Comparison of ENCODE assay signal across 24 mouse cellular contexts in the genomic region with DNA sequence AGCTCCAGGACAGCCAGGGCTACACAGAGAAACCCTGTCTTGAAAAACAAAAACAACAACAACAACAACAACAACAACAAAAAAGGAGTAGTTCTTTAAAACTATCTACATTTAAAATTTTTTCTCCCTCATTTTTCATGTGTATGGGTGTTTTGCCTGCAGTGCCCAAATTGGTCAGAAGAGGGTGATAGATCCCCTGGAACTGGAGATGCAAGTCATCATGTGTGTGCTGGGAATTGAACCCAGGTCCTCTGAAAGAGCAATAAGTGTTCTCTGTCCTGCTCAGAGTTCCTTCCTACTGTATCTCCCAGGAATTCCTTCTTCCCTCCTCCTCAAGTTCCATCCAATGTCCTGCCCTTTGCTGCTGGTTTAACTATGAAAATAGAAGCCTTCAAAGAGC. TPM values are rescaled to one million over a fixed set of nuclear protein-coding genes. Genes with fewer than 3 reads are reported as not detected.
DNase-seq lines count a peak whose midpoint lies in the region; ATAC-seq and TF ChIP-seq lines count a peak whose summit lies in the region.
"Had no signal": no experiment of that assay in that cellular context is flagged by ENCODE, and none has a peak within 500 bp of the region (broad histone marks: within the 10 kb centered on the region; RNA-seq: fewer than 3 reads in every experiment).

No protein-coding gene starts in this region.

- H3K9me3 ChIP-seq in hindbrain, postnatal 0 days (ENCODE audit: low read length) = no peaks in the 10 kb centered on the region
- no peaks in the 10 kb centered on the region for H3K9me3 ChIP-seq in hindbrain, embryonic 14.5 days (ENCODE audit: control insufficient read depth, low read length)
- no peaks in the 10 kb centered on the region for H3K9me3 ChIP-seq in midbrain, embryonic 11.5 days (ENCODE audit: control insufficient read depth, low read length)
- no peaks in the 10 kb centered on the region; the same call in 1 of the 2 replicates for H3K9me3 ChIP-seq in midbrain, embryonic 16.5 days (replicated peaks; ENCODE audit: control insufficient read depth, low read length, poor library complexity, severe bottlenecking)
- H3K9me3 ChIP-seq: embryonic facial prominence, embryonic 13.5 days; forebrain, embryonic 13.5 days; heart, embryonic 15.5 days; hindbrain, embryonic 13.5 days had no signal

- H3K9ac ChIP-seq in hindbrain, postnatal 0 days (replicated peaks; ENCODE audit: low read length) = no peak overlapping the region
- no peak overlapping the region for H3K9ac ChIP-seq in hindbrain, embryonic 14.5 days
- H3K9ac ChIP-seq in midbrain, embryonic 11.5 days (ENCODE audit: low read length) = no peak overlapping the region
- no peak overlapping the region for H3K9ac ChIP-seq in midbrain, embryonic 16.5 days (ENCODE audit: low read depth, low read length)
- H3K9ac ChIP-seq: embryonic facial prominence, embryonic 13.5 days; forebrain, embryonic 13.5 days; forebrain, postnatal 0 days; heart, embryonic 15.5 days; hindbrain, embryonic 13.5 days had no signal

- DNase-seq in hindbrain, postnatal 0 days (ENCODE audit: low spot score) = no peak
- DNase-seq in hindbrain, embryonic 14.5 days (ENCODE audit: low spot score) = no peak
- DNase-seq in midbrain, embryonic 11.5 days (ENCODE audit: low spot score, missing footprints) = peak; percentile 59
- DNase-seq in R1 (ENCODE audit: low read depth, low spot score) = peak; percentile 35
- DNase-seq in cerebellum, postnatal 25 days = no peak
- no peak for DNase-seq in urinary bladder, adult 2 months (ENCODE audit: low spot score)
- DNase-seq: adrenal gland, postnatal 10 days; cerebellum, adult 11 months; cerebellum, adult 8-10 months; cerebellum, postnatal 14 days; forebrain, postnatal 0 days; gastrocnemius, postnatal 36 days; heart, postnatal 14 days had no signal

- TF ChIP-seq CTCF in hindbrain, postnatal 0 days (IDR thresholded peaks at IDR 0.05; ENCODE audit: low read depth) = peak; percentile 15; the same call in 1 of the 2 replicates

- no peaks in the 10 kb centered on the region for H3K36me3 ChIP-seq in hindbrain, postnatal 0 days (ENCODE audit: insufficient read depth, low read length)
- H3K36me3 ChIP-seq in hindbrain, embryonic 14.5 days (replicated peaks; ENCODE audit: control insufficient read depth, insufficient read depth) = no peaks in the 10 kb centered on the region
- H3K36me3 ChIP-seq in midbrain, embryonic 11.5 days (ENCODE audit: control insufficient read depth, insufficient read depth, low read length) = no peaks in the 10 kb centered on the region
- no peaks in the 10 kb centered on the region for H3K36me3 ChIP-seq in midbrain, embryonic 16.5 days (ENCODE audit: control insufficient read depth, insufficient read depth, low read length)
- H3K36me3 ChIP-seq: embryonic facial prominence, embryonic 13.5 days; G1E; heart, embryonic 15.5 days; hindbrain, embryonic 13.5 days had no signal

- no peak for ATAC-seq in hindbrain, postnatal 0 days
- ATAC-seq in hindbrain, embryonic 14.5 days (ENCODE audit: low FRiP score) = no peak
- ATAC-seq in midbrain, embryonic 11.5 days (ENCODE audit: low FRiP score) = no peak
- ATAC-seq in midbrain, embryonic 16.5 days = no peak
- ATAC-seq: forebrain, embryonic 13.5 days; forebrain, postnatal 0 days; intestine, embryonic 16.5 days had no signal

- no peaks in the 10 kb centered on the region for H3K4me1 ChIP-seq in hindbrain, postnatal 0 days (ENCODE audit: insufficient read depth, low read length)
- no peaks in the 10 kb centered on the region for H3K4me1 ChIP-seq in hindbrain, embryonic 14.5 days (replicated peaks; ENCODE audit: control insufficient read depth, insufficient read depth, low read length)
- H3K4me1 ChIP-seq in midbrain, embryonic 11.5 days (ENCODE audit: control insufficient read depth, insufficient read depth, low read length) = no peaks in the 10 kb centered on the region
- H3K4me1 ChIP-seq in midbrain, embryonic 16.5 days (ENCODE audit: control insufficient read depth, insufficient read depth, low read length) = no peaks in the 10 kb centered on the region
- H3K4me1 ChIP-seq: embryonic facial prominence, embryonic 13.5 days; forebrain, embryonic 13.5 days; hindbrain, embryonic 13.5 days had no signal

- H3K27me3 ChIP-seq in hindbrain, postnatal 0 days (ENCODE audit: insufficient read depth, low read length) = no peaks in the 10 kb centered on the region
- no peaks in the 10 kb centered on the region for H3K27me3 ChIP-seq in hindbrain, embryonic 14.5 days (ENCODE audit: control insufficient read depth, insufficient read depth, low read length)
- H3K27me3 ChIP-seq in midbrain, embryonic 11.5 days (ENCODE audit: control insufficient read depth, insufficient read depth, low read length) = no peaks in the 10 kb centered on the region
- H3K27me3 ChIP-seq in midbrain, embryonic 16.5 days (ENCODE audit: control insufficient read depth, insufficient read depth, low read depth, low read length) = no peaks in the 10 kb centered on the region
- H3K27me3 ChIP-seq: embryonic facial prominence, embryonic 13.5 days; forebrain, embryonic 13.5 days; heart, embryonic 15.5 days had no signal

- H3K4me2 ChIP-seq in hindbrain, postnatal 0 days (ENCODE audit: low read depth, low read length) = no peak overlapping the region
- no peak overlapping the region for H3K4me2 ChIP-seq in hindbrain, embryonic 14.5 days (replicated peaks)
- H3K4me2 ChIP-seq in midbrain, embryonic 11.5 days = no peak overlapping the region
- no peak overlapping the region for H3K4me2 ChIP-seq in midbrain, embryonic 16.5 days (ENCODE audit: low read length)
- H3K4me2 ChIP-seq: embryonic facial prominence, embryonic 13.5 days; forebrain, embryonic 13.5 days; heart, embryonic 11.5 days; heart, embryonic 15.5 days; hindbrain, embryonic 13.5 days had no signal

- H3K27ac ChIP-seq in hindbrain, postnatal 0 days = no peak overlapping the region
- H3K27ac ChIP-seq in hindbrain, embryonic 14.5 days = no peak overlapping the region
- H3K27ac ChIP-seq in midbrain, embryonic 11.5 days (ENCODE audit: low read depth, low read length) = no peak overlapping the region
- no peak overlapping the region for H3K27ac ChIP-seq in midbrain, embryonic 16.5 days (ENCODE audit: low read length)
- H3K27ac ChIP-seq: embryonic facial prominence, embryonic 13.5 days; forebrain, embryonic 13.5 days; heart, embryonic 15.5 days; hindbrain, embryonic 13.5 days had no signal

- H3K4me3 ChIP-seq in hindbrain, postnatal 0 days (ENCODE audit: low read length) = no peak overlapping the region
- no peak overlapping the region for H3K4me3 ChIP-seq in hindbrain, embryonic 14.5 days (replicated peaks; ENCODE audit: low read length)
- H3K4me3 ChIP-seq in midbrain, embryonic 11.5 days (ENCODE audit: low read depth, low read length) = no peak overlapping the region
- no peak overlapping the region for H3K4me3 ChIP-seq in midbrain, embryonic 16.5 days (ENCODE audit: low read depth, low read length)
- H3K4me3 ChIP-seq: embryonic facial prominence, embryonic 13.5 days; forebrain, embryonic 13.5 days; heart, embryonic 15.5 days; hindbrain, embryonic 13.5 days had no signal

RNA-seq across cellular contexts. Expression of a gene that starts 9.7 kb away (rescaled TPM):
- total RNA-seq in hindbrain, postnatal 0 days (2014; rRNA removed) = 143 and 175 TPM in 2 replicates
- 120 and 131 TPM in 2 replicates for polyA plus RNA-seq in hindbrain, postnatal 0 days (2015; fragmentation: Nextera tagmentation; extraction: Ambion mirVana)
- polyA plus RNA-seq in hindbrain, embryonic 14.5 days (2014; fragmentation: Nextera tagmentation; extraction: Ambion mirVana) = 132 and 141 TPM in 2 replicates
- polyA plus RNA-seq in midbrain, embryonic 11.5 days (2014; fragmentation: Nextera tagmentation; extraction: Ambion mirVana) = 149 TPM in 2 replicates
- 136 and 145 TPM in 2 replicates for polyA plus RNA-seq in midbrain, embryonic 16.5 days (2015; fragmentation: Nextera tagmentation; extraction: Ambion mirVana)
- polyA plus RNA-seq in urinary bladder, adult 2 months (2012; rRNA removed) = 106 and 124 TPM in 2 replicates

RNA-seq across cellular contexts. Expression of a gene that starts 32.7 kb away (rescaled TPM):
- 2.6 and 6.9 TPM in 2 replicates for total RNA-seq in hindbrain, postnatal 0 days (2014; rRNA removed)
- 1.2 and 1.6 TPM in 2 replicates for polyA plus RNA-seq in hindbrain, postnatal 0 days (2015; fragmentation: Nextera tagmentation; extraction: Ambion mirVana)
- 1.0 and 1.7 TPM in 2 replicates for polyA plus RNA-seq in hindbrain, embryonic 14.5 days (2014; fragmentation: Nextera tagmentation; extraction: Ambion mirVana)
- 0.52 and 0.68 TPM in 2 replicates for polyA plus RNA-seq in midbrain, embryonic 11.5 days (2014; fragmentation: Nextera tagmentation; extraction: Ambion mirVana)
- polyA plus RNA-seq in midbrain, embryonic 16.5 days (2015; fragmentation: Nextera tagmentation; extraction: Ambion mirVana) = 1.2 and 1.7 TPM in 2 replicates
- 1,825 and 2,682 TPM in 2 replicates for polyA plus RNA-seq in urinary bladder, adult 2 months (2012; rRNA removed)
- total RNA-seq: hematopoietic stem cell, adult 5-6 weeks had no signal

RNA-seq across cellular contexts. Expression of a gene that starts 47.6 kb away (rescaled TPM):
- total RNA-seq in hindbrain, postnatal 0 days (2014; rRNA removed) = 50.4 and 52.7 TPM in 2 replicates
- polyA plus RNA-seq in hindbrain, postnatal 0 days (2015; fragmentation: Nextera tagmentation; extraction: Ambion mirVana) = 19.2 and 19.9 TPM in 2 replicates
- polyA plus RNA-seq in hindbrain, embryonic 14.5 days (2014; fragmentation: Nextera tagmentation; extraction: Ambion mirVana) = 18.0 and 22.9 TPM in 2 replicates
- polyA plus RNA-seq in midbrain, embryonic 11.5 days (2014; fragmentation: Nextera tagmentation; extraction: Ambion mirVana) = 13.4 and 15.2 TPM in 2 replicates
- 17.7 and 20.8 TPM in 2 replicates for polyA plus RNA-seq in midbrain, embryonic 16.5 days (2015; fragmentation: Nextera tagmentation; extraction: Ambion mirVana)
- 91.1 and 102 TPM in 2 replicates for polyA plus RNA-seq in urinary bladder, adult 2 months (2012; rRNA removed)

RNA-seq across cellular contexts. Expression of a gene that starts 49.2 kb away (rescaled TPM):
- 257 and 298 TPM in 2 replicates for total RNA-seq in hindbrain, postnatal 0 days (2014; rRNA removed)
- 394 and 396 TPM in 2 replicates for polyA plus RNA-seq in hindbrain, postnatal 0 days (2015; fragmentation: Nextera tagmentation; extraction: Ambion mirVana)
- polyA plus RNA-seq in hindbrain, embryonic 14.5 days (2014; fragmentation: Nextera tagmentation; extraction: Ambion mirVana) = 232 and 253 TPM in 2 replicates
- 28.5 and 34.8 TPM in 2 replicates for polyA plus RNA-seq in midbrain, embryonic 11.5 days (2014; fragmentation: Nextera tagmentation; extraction: Ambion mirVana)
- polyA plus RNA-seq in midbrain, embryonic 16.5 days (2015; fragmentation: Nextera tagmentation; extraction: Ambion mirVana) = 209 and 241 TPM in 2 replicates
- polyA plus RNA-seq in urinary bladder, adult 2 months (2012; rRNA removed) = 0.31 and 0.52 TPM in 2 replicates
- total RNA-seq: CH12.LX; G1E; gastrocnemius, adult 18-20 months; gastrocnemius, postnatal 36 days; heart, postnatal 14 days; hematopoietic stem cell, adult 5-6 weeks had no signal
- polyA plus RNA-seq: G1E had no signal

Comparison
In these comparisons a context has a peak if more than half of its experiments do, and no peak if none do; other contexts are left out.
1. DNase-seq: peak in midbrain, embryonic 11.5 days (single experiment) and R1 (single experiment); none in hindbrain, postnatal 0 days (single experiment), hindbrain, embryonic 14.5 days (single experiment), cerebellum, postnatal 25 days (0 of 2) and urinary bladder, adult 2 months (single experiment).
2. RNA of a gene that starts 32.7 kb away (polyA plus RNA-seq): 1,825 to 2,682 TPM in urinary bladder, adult 2 months; 1.0 to 1.7 TPM in hindbrain, embryonic 14.5 days, 1.2 to 1.6 TPM in hindbrain, postnatal 0 days, 1.2 to 1.7 TPM in midbrain, embryonic 16.5 days and 0.52 to 0.68 TPM in midbrain, embryonic 11.5 days; every median in the first group is over 100 times any median in the second.